Mouse (Mus musculus) adrenal gland, postnatal 36 days (tissue): ENCODE measurements at regions not wholly inside any gene's neighbourhood (a gene's known extent, or its start where the extent isn't known, plus 50 kb on each side); places are given as distances from the start of the nearest gene placed in this dataset.
"Not testable (repeated sequence)": the region's sequence is repeated elsewhere in the genome, so short reads cannot be mapped to it uniquely, and the experiment has no call there.

Experiments used
- DNase-seq, 2 experiments: peaks; one replicate each; pipeline ENCODE4 v3.0.0; 2021; ENCODE audit warnings: mixed read lengths in 1 of 2

DNA sequence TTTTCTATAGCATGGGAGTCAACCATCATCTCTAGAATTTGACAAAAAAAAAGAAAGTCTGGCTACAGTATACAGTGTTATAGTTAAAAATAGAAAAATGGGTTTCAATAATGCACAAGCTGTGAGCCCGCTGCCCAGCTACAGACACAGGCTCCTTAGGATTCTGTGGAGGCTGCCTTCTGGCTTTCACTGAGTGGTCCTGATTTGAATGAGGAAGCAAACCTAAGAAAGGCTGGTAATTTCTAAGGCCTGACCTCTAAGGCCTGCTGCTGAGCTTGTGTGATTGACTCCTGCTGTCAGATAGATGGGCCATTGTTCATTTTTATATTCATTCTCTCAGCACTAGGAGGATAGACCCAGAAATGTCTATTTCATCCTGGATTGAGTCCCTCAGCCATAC is 67.7 kb downstream of the Alg10b start:
- no peak for DNase-seq

DNA sequence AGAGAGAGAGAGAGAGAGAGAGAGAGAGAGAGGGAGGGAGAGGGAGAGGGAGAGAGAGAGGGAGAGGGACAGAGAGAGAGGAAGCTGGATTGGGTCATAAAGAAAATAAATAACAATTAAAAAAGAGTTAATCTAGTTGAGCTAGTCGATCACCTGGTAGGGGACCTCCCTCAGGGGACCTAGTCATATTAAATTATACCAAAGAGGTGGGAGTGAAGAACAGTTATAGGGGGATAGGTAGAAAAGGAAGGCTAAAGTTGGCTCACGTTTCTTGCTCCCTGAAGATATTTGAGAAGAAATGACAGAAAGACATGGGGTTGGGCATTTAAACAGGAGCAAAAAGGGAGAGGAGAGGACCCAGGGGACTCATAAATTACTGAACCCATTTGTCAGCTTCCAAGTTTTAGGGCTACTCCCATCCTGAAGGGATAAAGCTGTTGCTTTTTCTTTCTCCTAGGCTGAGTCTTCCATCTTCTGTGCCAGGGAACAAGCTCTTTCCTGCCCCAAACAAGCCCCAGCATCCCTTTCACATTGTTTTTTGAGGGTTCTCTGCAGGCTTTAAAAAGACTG is 70.3 kb downstream of the Alg10b start:
- DNase-seq = no peak

DNA sequence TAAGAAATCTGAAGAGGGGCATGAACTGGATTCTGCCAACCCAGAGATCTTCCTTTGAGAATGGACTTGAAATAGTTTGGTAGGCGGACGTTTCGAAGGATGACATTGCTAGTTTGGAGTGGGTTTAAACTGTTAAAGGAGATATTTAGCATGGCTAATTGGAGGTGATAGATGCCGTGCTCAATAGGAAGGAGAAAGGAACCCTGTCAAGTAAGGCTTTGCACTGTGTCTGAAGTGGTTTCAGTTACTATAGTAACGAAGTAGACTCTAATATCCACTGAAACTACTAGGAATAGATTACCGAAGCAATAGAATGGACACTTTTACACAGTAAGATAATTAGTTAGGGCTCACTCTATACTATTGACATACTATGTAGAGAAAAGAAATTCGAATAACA is 74.5 kb downstream of the Alg10b start:
- no peak for DNase-seq

DNA sequence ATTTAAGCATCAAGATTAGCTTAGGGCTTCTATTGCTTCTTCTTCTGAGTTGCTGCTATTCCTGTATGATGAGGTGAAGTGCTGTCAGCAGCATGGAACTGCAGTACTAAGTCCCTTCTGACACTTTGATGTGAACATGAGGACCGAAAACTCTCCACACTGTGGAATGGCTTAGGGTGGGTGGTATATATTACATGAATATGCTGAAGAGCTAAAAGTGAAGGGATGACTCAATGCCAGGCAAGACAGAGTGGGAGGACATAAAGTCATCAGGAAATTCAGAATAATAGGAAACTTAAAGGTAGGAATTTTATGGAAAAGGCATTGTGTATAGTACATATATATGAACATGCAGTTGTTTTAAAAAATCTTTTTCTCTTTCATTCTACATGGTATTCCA is 79.3 kb downstream of the Alg10b start:
- no peak for DNase-seq

DNA sequence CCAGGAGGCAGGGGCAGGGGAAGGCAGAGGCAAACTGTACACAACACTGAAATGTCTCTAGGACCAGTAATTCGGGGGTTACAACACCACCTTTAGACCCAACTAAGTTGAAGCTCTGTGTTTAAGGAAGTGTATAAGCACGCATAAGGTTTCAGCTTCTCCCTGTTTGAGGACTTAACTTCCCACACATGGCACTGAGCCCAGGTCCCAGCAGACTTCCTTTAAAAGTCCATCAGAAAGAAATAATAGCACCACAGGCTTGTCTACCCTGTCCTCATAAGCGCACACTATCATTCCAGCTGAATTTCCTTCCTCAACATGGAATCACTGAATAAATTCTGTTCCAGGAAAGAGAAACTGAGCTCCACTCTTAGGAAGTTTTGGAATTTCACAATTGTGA is 80.9 kb downstream of the Alg10b start:
- DNase-seq = no peak

DNA sequence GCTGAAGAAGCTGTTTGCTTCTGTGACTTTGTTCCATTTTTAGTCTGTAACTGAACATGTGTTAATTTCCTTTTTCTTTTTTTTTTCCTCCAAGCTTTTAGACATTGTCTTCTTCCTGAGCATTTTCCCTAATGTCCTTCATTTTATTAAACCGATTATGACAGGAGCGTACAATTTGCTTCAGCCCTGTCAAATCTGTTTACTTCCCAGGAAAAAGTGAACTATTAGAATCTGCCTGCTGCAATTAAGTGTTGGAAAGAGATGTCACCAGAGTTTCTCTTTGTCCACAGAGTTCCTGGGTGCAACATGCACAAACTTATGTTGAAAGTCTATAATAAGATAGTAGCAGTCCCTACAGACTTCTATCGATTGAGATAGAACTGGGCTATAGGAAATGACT is 82.8 kb downstream of the Alg10b start:
- DNase-seq = no peak

DNA sequence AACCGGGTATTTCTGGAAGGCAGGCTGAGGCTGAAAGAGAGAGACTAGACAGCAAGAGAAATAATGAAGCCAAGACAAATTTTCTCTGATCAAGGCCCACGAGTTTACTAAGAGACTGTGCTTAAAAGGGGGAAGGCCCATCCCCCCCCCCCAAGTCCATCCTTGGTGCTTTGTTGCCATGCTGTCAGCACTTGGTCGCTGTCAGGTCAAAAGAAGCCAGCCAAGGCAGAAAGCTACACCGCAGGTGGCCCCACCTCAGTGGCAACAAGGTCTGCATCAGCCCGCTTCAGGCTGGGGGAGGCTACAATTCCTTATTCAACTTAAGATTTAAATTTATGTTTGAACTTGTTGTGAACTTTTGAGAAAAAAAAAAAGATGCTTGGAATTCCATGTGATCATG is 84.3 kb downstream of the Alg10b start:
- not testable (repeated sequence) for DNase-seq

DNA sequence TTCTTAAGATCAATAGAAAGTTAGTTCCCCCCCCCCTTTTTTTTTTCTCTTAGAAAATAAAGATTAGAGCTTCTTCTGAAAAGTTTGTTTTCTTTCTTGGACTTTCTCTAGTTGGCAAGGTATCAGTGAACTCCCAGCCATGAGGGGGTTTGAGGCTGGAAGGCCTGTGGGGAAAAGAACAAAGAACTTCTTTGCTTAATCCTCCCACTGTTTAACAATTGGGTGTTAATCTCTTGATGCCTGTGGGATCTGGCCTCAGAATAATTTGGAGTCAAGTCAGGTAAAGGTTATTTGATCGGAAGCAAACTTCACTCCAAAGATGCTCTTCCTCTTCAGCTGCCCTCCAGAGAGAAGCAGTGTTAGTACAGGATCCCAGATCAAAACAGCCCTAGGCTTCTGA is 84.8 kb downstream of the Alg10b start:
- no peak for DNase-seq

DNA sequence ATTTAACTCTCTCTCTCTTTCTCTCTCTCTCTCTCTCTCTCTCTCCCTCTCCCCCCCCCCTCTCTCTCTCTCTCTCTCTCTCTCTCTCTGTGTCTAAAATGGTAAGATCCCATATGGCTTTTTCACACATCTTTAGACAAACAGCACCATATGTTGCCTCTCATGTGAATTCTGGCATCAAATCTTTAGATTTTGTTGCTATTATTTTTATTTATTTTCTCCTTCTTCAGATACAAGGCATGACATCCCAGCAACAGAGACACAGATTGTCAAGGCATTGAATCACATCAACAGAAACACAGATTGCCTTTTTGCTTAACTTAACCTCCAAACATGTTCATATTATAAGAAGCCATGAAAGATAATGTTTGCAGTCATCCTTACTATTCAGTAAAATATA is 85.6 kb downstream of the Alg10b start:
- no peak for DNase-seq

DNA sequence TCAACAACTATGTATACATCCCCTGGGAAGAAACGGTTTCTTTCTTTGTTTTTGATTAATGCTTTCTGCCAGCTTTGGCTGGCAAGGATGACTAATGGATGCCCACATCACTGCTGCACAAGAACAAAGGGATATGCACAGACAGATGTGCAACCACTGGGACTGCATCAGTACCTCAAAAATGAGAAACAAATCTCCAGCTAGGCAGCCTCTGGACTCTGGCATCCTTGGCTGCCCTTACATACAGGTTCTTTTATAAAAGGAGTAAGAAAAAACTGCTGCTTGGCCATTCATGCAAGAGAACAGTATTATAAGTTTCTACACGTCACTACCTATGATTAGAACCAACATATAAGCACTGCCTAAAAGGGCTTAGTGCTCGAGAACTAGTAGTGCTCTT is 97.7 kb downstream of the Alg10b start:
- no peak for DNase-seq

DNA sequence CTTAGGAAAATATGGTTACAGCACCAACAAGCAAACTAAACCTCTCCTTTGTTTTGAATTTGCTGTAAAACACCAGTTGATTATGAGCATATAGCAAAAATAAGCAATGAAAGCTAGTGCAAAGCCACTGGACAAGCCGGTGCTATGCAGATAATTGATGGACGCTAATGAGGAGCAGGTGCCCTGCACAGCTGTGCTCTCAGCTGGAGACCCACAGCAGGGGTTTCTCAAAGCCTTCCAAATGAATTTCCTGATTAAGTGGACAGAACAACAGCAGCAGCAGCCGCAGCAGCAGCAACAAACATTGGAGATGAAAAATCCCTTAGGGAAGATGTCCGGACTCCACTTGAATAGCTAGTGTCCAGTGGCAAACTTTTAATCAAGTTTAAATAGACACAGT is 109.2 kb downstream of the Alg10b start:
- DNase-seq = no peak

DNA sequence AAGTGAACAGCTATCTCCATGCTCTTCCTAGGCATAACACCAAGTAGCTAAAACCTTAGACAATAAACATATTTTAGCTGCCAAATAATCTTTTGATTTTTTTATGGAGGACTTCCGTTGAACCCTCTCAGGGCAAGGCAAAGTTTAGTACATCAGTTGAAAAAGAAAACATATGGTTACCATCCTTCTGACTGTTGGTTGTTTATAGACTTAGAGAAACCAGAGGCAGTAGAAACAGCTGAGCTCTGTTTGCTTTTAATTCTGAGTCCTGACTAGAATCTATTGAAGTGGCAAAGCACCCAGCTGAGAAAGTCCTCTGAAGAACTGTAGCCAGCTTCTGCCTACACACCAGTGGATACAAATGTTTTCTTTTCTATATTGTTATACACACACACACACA is 109.7 kb downstream of the Alg10b start:
- DNase-seq = no peak

DNA sequence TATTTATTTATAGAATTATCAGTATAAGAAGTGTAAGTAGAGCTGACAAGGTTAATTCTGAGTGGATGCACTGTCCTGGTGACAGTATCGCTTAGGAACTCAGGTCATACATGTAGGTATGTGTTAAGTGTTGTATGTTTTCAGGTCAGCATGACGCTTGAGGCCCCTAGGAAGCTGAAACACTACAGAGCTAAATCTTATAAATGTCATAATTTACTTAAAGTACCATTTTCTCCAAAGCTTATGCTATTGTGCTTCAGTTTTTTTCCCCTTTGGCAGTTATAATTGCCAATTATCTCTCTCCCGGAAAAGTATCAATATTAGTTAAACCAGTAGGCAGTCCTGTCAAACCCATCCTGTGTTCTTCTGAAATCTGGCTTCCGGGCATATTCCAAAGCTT is 110.3 kb downstream of the Alg10b start:
- no peak for DNase-seq

DNA sequence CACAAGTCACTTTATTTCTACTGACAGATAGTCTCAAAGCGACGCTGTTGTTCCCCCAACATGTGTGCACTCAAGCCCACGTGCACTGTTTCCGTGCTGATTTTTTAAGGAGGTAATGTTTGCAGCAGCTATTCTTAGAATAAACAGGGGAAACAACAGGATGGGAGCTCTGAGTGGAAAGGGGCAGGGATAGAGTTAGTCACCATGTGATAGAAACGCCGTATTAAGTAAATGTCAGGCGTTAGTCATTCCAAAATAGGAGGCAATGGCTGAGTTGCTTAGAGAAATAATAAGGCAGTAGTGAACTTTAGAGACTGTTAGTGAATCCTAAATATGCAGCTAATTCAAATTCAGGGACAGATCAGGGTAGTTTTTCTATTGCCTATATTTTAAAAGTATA is 111.4 kb downstream of the Alg10b start:
- DNase-seq = no peak

DNA sequence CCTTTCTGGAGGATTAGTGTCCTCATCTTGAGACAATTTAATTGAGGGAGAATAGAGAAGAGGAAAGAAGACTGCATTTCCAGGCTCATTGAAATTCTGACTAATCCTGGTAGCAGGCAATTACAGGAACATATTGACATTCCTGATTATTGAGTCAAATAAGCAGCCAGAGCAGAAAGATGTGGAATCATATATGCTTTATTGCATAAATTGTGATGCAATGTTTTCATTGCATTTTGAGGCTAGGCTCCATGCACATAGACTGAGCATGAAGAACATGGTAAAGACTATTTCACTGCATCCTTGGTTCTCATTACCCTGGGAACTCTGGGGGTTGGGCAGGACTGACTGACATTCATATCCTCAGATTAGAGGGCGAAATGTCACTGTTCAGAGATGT is 116.0 kb downstream of the Alg10b start:
- no peak for DNase-seq

DNA sequence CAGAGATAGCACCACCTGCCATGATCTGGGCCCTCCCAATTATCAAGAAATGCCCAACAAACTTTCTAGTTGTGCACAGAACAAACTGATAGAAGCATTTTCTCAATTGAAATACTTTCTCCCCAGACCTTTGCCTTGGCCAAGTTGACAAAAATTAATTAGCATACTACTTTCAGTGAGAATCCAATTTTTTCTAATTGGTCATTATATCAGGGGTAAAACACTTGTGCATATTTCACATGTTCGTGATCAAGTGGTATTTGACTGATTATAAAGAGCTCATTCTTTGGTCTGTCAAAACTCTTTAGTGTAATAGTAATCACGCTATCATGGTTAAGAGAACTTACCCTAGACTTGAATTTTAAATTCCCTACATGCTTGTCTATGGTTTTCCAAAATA is 117.2 kb downstream of the Alg10b start:
- no peak for DNase-seq

DNA sequence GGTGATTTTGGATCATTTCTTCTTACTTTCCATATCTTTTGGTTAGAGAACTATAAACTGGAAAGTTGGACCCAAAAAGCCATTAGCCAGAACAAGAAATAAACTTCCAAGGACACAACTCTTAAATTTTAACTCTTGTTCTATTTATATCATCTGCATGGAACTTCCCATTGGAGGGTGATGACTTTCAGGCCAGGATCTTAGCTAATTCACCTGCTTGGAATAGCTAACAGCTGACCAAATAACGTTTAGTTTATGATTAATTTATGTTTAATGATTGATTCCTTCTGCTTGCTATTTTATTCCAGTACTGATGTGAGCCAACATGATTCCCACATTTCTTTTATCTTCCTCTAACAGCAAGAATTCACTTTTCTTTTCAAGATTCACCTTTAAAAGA is 119.7 kb downstream of the Alg10b start:
- DNase-seq = no peak

DNA sequence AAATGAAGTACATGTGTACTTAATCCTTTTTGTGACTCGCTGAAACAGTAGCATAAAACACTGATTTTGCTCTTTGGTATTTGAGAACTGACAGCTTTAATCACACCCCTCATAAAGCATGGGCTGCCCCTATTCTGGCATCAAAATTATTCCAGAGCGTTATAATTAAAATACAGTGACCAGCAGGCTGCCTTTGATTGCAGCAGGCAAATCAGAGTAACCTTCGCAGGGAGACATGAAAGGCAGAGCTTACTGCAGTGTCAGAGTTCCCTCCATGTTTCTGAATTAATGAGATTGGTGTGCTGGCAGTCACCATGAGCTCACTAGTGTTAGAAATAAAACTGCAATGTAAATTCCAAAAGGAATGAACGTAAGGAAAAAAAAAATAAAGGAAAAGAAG is 120.8 kb downstream of the Alg10b start:
- no peak for DNase-seq

DNA sequence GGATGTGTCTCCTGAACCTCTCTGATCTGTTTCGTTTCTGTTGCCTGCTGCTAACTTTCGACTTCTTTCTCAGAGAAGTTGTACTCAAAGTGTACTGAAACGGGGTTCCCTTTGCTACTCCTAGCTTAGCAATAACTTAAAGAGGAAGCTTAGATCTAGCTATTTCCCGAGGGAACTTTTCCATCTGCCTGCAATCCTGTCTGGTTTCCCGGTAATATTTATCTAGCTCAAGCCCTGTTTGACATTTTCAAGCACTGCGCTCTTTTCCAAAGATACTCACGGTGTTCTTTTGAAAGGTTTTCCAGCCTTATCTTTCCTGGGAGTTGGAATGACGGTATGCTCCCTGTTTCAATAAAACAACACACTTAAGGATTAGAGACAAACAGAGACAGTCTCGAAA is 122.1 kb downstream of the Alg10b start:
- no peak for DNase-seq

DNA sequence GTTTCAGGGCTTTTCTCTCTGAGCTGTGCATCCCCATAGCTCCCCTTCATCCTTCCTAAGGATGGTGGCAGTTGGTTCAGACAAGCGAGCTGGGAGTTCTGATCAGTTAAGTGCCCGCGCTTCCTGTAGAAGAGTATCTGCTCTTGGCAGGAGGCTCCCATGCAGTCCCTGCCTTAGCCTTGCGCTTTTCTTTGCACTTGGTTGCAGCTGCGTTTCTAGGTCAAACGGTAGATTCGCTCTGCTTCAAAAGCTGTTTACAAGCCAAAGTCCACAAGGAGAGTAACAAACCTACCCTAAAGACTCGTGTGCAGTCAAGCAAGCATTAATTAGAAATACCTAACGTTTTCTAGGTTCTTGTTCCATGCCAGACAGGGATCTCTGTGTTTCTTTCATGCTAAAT is 122.6 kb downstream of the Alg10b start:
- no peak for DNase-seq

DNA sequence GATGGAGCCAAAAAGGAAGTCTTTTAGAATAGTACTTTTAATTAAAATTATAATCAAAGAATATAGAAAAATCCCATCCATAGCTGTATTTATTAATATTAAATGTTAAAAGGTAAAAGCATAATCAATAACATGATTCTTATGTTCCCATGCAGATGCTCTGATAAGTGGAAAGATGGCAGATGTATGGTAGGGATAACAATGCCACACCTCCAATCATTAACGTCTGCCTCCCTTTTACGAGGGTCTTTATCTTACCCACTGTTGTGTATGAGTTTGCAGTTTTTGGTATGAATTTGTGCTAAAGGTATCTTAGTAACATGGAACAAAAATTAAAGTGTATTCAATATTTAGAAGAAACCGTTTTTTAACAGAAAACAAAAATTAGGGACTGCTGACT is 127.8 kb downstream of the Alg10b start:
- DNase-seq = no peak

DNA sequence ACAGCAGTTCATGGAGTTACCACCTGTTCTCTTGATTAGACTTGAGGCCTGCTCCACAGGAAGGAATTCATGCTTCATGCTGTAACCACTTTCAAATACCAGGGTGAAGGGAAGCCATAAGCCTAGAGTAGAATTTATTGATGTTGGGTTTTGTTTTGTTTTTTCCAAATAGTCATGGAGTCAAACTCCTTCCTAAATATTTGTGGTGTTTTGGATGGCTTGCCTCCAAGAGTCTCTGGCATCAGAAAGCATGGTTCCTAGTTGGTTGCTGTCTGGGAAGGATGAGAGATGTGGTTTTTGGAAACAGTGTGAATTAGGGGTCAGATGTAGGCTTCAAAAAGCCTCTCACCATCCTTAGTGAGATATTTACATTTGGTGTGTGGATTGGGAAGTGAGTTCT is 141.5 kb downstream of the Alg10b start:
- DNase-seq = no peak

DNA sequence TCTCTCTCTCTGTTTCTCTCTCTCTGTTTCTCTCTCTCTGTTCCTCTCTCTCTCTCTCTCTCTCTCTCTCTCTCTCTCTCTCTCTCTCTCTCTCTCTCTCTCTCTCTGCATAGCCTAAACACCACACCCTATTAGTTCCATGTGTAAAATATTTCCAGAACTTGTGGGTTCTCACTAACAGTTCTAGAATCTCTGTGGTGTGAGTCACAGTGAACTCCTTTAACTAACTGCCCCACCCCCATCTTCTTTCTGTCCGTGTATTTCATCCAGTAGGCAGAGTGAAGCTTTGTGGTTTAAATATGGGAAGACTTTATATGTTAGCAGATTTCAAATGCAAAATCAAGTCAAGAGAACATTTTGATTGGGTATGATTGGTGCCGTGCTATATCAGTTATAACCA is 153.8 kb downstream of the Alg10b start:
- no peak for DNase-seq

DNA sequence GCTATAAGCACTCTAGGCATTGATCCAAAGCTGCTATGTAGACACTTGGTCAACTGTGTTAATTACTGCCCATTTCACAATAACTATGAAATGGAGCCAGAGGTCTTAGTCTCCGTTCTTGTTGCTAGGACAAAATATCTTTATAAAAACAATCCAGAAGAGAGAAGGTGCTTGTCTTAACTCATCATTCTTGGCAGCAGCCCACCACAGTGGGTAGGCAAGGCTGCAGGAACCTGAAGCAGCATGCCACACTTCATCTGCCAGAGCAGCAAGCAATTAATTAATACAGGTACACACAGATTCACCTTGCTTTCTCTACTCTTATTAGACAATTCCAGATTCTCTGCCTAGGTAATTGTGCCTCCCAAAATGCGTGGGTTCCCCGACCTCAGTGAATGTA is 172.8 kb downstream of the Alg10b start:
- DNase-seq = no peak

DNA sequence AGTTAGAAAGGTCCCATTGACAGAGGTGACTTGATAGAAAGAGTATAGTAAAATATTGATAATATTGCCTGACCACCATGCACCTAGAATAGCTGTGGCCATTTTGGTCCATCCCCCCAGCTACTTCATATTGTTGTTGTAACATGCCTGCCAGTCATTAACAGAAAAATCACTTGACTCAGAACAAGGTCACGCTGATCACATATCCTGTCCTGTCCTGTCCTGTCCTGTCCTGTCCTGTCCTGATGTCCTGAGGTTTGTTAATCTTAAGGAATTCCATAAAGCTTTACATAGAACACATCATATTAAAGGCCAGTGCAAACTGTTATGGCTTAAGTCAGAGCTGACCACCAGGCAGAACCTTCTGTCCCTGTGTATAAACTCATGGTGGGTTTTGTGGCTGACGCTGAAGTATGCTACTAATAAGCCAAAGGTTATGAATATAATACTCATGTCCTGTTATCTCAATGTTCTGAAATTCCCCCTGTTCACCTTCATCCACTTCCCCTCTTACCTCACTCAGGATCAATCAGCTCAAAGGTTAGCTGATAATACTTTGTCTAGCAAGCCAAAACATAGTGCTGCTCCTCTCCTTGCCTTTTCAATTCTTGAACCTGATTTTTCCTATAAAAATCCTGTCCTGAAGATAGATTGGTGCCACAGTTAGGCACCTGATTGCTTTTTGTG is 173.7 kb downstream of the Alg10b start:
- DNase-seq = no peak
